Mouse (Mus musculus): Measurements from ENCODE around the gene Ptpn4. TPM values are rescaled to one million over a fixed set of nuclear protein-coding genes. Genes with fewer than 3 reads are reported as not detected.

Ptpn4 gene
- total and polyA plus RNA-seq, 2 experiments from 2014 or later = 7.6 to 36.4 TPM

DNA sequence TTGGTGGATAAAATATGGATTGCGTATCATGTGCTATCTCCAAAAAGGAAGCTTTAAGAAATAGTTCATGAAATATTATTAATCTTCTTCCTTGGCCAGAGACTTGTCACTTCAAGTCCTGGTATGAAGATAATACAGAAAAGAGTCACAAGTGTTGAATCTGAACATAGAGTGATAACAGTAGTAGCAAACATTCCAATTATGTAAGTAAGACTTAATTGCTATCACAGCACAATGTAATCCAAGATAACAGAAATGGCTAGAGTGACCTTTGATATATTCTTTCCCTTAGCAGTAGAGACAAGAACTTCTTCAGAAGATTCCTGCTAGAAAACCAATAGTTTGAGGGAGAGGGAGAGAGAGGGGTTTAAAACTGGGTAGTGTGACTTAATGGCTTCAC is 140.6 kb downstream of the Ptpn4 start:
- no peak for DNase-seq (ENCODE audit: low spot score)
- no peaks in the 10 kb centered on the region for H3K4me1 ChIP-seq (ENCODE audit: insufficient read depth, low read length)
- H3K27ac ChIP-seq = no peak overlapping the region
- 95% methylated on average over 1 of the region's 1 CpGs for WGBS
- TF ChIP-seq CTCF (IDR thresholded peaks at IDR 0.05; ENCODE audit: low read depth) = no peak
- peaks cover 15% of the 10 kb centered on the region; the same call in 1 of the 2 replicates for H3K36me3 ChIP-seq (ENCODE audit: insufficient read depth, low read length)
- no peak overlapping the region for H3K4me2 ChIP-seq (ENCODE audit: low read depth, low read length)
- no peaks in the 10 kb centered on the region for H3K27me3 ChIP-seq (ENCODE audit: insufficient read depth, low read length)
- no peak overlapping the region for H3K9ac ChIP-seq (replicated peaks; ENCODE audit: low read length)
- ATAC-seq = no peak
- H3K9me3 ChIP-seq (ENCODE audit: low read length) = no peaks in the 10 kb centered on the region
- no peak overlapping the region for H3K4me3 ChIP-seq (ENCODE audit: low read length)

DNA sequence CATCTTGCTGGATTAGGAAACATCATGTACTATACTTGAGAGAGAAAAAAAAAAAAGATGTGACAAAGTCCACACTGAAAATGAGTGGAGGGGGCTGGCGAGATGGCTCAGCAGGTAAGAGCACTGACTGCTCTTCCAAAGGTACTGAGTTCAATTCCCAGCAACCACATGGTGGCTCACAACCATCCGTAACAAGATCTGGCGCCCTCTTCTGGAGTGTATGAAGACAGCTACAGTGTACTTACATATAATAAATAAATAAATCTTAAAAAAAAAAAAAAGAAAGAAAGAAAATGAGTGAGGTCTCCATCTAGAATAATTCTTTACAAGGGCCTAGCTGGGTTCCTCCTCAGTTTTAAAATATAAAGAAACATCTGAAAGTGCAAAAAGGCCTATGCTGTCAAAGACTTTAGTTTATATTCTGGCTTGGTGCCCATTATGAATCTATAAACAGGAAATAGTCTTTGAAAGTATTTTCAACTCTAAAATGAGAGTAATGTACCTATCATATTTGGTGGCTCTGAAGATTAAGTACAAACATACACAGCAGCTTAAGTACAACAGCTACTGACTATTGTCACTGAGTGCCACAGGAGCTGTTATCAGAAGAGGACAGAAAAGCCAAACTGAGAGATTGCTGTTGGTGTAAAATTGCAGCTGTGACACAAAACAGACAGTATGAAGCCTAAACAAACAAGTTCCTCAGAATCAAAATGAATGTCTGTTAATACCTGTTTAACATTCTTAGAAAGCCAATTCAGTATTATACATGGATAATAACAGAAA is 151.4 kb downstream of the Ptpn4 start:
- H3K9ac ChIP-seq (replicated peaks; ENCODE audit: low read length) = no peak overlapping the region
- H3K36me3 ChIP-seq (ENCODE audit: insufficient read depth, low read length) = peaks cover 3% of the 10 kb centered on the region
- ATAC-seq = no peak
- no peaks in the 10 kb centered on the region for H3K27me3 ChIP-seq (ENCODE audit: insufficient read depth, low read length)
- no peaks in the 10 kb centered on the region for H3K4me1 ChIP-seq (ENCODE audit: insufficient read depth, low read length)
- WGBS = 98% methylated on average over 3 of the region's 3 CpGs
- no peak overlapping the region for H3K4me3 ChIP-seq (ENCODE audit: low read length)
- DNase-seq (ENCODE audit: low spot score) = no peak
- no peak overlapping the region for H3K27ac ChIP-seq
- H3K9me3 ChIP-seq (ENCODE audit: low read length) = no peaks in the 10 kb centered on the region
- H3K4me2 ChIP-seq (ENCODE audit: low read depth, low read length) = no peak overlapping the region
- TF ChIP-seq CTCF (IDR thresholded peaks at IDR 0.05; ENCODE audit: low read depth) = no peak

DNA sequence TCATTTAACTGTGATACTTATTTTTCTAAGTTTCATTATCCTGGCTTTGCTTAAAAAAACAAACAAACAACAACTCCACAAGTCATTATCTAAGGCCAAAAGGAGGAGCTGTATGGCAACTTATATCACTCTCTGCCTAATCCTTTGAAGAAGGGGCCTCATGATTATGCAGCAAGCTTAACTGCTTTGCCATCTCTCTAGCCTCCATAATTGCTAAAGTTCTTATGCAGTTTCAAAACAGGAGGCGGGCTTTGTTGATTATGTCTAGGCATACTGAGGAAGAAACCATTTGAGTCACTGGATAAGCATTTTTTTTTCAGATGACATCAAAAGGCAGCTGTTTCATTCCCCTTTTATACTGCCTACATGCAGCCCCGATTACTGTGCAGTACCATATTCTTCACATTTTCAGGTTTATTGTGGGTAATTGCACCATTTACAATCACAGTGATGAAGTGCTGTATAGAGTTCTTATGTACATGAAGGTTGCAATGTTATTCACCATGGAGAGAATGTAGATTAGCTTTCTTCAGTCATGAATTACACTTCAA is 155.7 kb downstream of the Ptpn4 start:
- H3K4me1 ChIP-seq (ENCODE audit: insufficient read depth, low read length) = no peaks in the 10 kb centered on the region
- 80% methylated on average over 2 of the region's 2 CpGs for WGBS
- no peak overlapping the region for H3K4me3 ChIP-seq (ENCODE audit: low read length)
- no peak overlapping the region for H3K9ac ChIP-seq (replicated peaks; ENCODE audit: low read length)
- no peaks in the 10 kb centered on the region for H3K9me3 ChIP-seq (ENCODE audit: low read length)
- DNase-seq (ENCODE audit: low spot score) = no peak
- H3K36me3 ChIP-seq (ENCODE audit: insufficient read depth, low read length) = no peaks in the 10 kb centered on the region
- H3K27ac ChIP-seq = no peak overlapping the region
- no peaks in the 10 kb centered on the region for H3K27me3 ChIP-seq (ENCODE audit: insufficient read depth, low read length)
- ATAC-seq = no peak
- no peak overlapping the region for H3K4me2 ChIP-seq (ENCODE audit: low read depth, low read length)
- no peak for TF ChIP-seq CTCF (IDR thresholded peaks at IDR 0.05; ENCODE audit: low read depth)

DNA sequence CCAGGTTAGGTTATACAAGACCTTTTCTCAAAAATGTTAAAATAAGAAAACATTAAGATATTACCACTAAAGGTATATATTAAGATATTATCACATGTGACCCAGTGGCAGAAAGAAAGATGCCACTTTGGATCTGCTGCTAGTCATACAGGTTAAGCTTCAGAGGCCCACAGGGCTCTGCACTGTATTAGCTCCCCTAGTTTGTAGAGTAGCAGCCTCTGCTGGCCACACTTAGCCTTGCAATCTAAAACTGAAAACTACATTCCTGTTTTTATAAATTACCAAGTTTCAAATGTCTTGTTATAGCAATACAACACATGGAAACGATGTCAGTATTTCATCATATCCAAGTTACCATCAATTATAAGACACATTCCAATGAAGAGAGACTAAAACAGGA is 162.4 kb downstream of the Ptpn4 start:
- H3K9ac ChIP-seq (replicated peaks; ENCODE audit: low read length) = no peak overlapping the region
- ATAC-seq (peak; percentile 67; the same call in 1 of the 2 replicates), DNase-seq (ENCODE audit: low spot score) (peak; percentile 63)
- no peaks in the 10 kb centered on the region for H3K4me1 ChIP-seq (ENCODE audit: insufficient read depth, low read length)
- H3K9me3 ChIP-seq (ENCODE audit: low read length) = no peaks in the 10 kb centered on the region
- peak; percentile 82 for TF ChIP-seq CTCF (IDR thresholded peaks at IDR 0.05; ENCODE audit: low read depth)
- 0 out of 2 replicates have a peak, but pooled peaks cover 3% of the 10 kb centered on the region for H3K36me3 ChIP-seq (ENCODE audit: insufficient read depth, low read length)
- H3K4me3 ChIP-seq (ENCODE audit: low read length) = no peak overlapping the region
- H3K4me2 ChIP-seq (ENCODE audit: low read depth, low read length) = no peak overlapping the region
- H3K27ac ChIP-seq = no peak overlapping the region
- WGBS = 69% methylated on average over 1 of the region's 1 CpGs
- H3K27me3 ChIP-seq (ENCODE audit: insufficient read depth, low read length) = no peaks in the 10 kb centered on the region

DNA sequence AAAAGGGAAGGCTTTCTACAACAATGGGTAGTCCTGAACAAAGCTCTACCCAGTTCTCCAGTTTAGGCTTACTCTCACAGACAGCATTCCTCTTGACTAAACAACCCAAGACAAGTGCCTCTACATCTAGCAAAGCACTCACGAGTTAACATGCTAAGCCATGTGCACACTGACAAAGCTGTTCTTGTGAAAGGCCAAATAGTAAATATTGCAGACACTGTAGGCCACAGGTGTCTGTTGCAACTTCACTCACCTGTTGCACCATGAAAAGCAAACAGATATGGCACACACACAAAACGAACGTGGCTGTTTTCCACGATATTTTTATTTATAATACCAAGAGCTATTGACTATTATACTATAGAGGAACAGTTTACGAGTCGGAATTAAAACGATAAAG is 170.5 kb downstream of the Ptpn4 start:
- peaks cover 3% of the 10 kb centered on the region; the same call in 1 of the 2 replicates for H3K36me3 ChIP-seq (ENCODE audit: insufficient read depth, low read length)
- H3K4me2 ChIP-seq (ENCODE audit: low read depth, low read length) = no peak overlapping the region
- WGBS = 93% methylated on average over 7 of the region's 7 CpGs
- no peaks in the 10 kb centered on the region for H3K27me3 ChIP-seq (ENCODE audit: insufficient read depth, low read length)
- H3K27ac ChIP-seq = no peak overlapping the region
- H3K9ac ChIP-seq (replicated peaks; ENCODE audit: low read length) = no peak overlapping the region
- no peak for TF ChIP-seq CTCF (IDR thresholded peaks at IDR 0.05; ENCODE audit: low read depth)
- H3K4me1 ChIP-seq (ENCODE audit: insufficient read depth, low read length) = no peaks in the 10 kb centered on the region
- no peak for DNase-seq (ENCODE audit: low spot score)
- H3K4me3 ChIP-seq (ENCODE audit: low read length) = no peak overlapping the region
- no peaks in the 10 kb centered on the region for H3K9me3 ChIP-seq (ENCODE audit: low read length)
- ATAC-seq = no peak

DNA sequence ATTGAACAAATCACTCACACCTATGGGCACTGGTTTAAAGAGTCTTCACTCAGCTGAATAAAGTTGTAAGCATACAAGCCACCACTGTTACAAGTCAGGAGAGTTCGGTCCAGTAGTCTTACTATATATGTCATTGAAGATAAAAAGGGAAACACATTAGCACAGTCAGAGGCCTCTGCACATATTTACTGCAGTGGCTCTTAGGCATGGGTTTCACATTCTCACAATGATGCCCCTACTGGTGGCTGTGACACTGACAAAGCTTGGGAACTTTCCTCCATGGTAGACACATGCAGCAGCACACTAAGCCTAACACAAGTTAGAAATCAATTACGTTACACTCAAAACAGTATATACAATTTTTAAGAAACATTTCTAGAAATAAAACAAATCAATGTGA is 183.1 kb downstream of the Ptpn4 start:
- Histone ChIP-seq H3K36me3 (ENCODE audit: insufficient read depth, low read length) (0 out of 2 replicates have a peak, but pooled peaks cover 2% of the 10 kb centered on the region), H3K4me3 (ENCODE audit: low read length) (no peak overlapping the region), H3K4me2 (ENCODE audit: low read depth, low read length) (no peak overlapping the region), H3K27me3 (ENCODE audit: insufficient read depth, low read length) (no peaks in the 10 kb centered on the region), H3K27ac (no peak overlapping the region), H3K4me1 (ENCODE audit: insufficient read depth, low read length) (no peaks in the 10 kb centered on the region), H3K9ac (replicated peaks; ENCODE audit: low read length) (no peak overlapping the region), H3K9me3 (ENCODE audit: low read length) (no peaks in the 10 kb centered on the region)
- peak; percentile 57 for TF ChIP-seq CTCF (IDR thresholded peaks at IDR 0.05; ENCODE audit: low read depth)
- 90% methylated on average over 2 of the region's 2 CpGs for WGBS
- DNase-seq (ENCODE audit: low spot score) = no peak
- no peak for ATAC-seq

DNA sequence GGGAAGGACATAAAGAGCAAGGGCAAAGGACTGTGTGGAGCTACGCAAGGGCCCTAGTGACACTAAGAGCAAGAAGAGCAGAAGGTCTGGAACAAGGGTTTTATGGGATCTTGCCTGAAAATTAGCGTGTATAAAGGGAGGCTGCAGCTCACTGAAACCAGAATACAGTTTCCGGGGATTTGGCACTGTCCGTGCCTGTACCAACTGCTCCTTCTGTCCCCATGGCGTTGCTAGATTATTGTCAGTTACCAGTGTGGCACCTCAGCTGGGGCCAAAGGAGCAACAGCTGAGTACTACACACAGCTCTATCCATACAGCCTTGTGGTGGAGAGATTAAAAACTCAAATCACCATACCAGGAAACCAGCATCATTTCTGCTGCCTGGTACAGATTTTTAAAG is 187.0 kb downstream of the Ptpn4 start:
- Histone ChIP-seq H3K36me3 (ENCODE audit: insufficient read depth, low read length) (no peaks in the 10 kb centered on the region), H3K27ac (no peak overlapping the region), H3K27me3 (ENCODE audit: insufficient read depth, low read length) (no peaks in the 10 kb centered on the region), H3K9me3 (ENCODE audit: low read length) (no peaks in the 10 kb centered on the region), H3K4me1 (ENCODE audit: insufficient read depth, low read length) (peaks cover 5% of the 10 kb centered on the region; the same call in 1 of the 2 replicates), H3K4me3 (ENCODE audit: low read length) (no peak overlapping the region), H3K4me2 (ENCODE audit: low read depth, low read length) (no peak overlapping the region), H3K9ac (replicated peaks; ENCODE audit: low read length) (no peak overlapping the region)
- 68% methylated on average over 5 of the region's 5 CpGs for WGBS
- TF ChIP-seq CTCF (IDR thresholded peaks at IDR 0.05; ENCODE audit: low read depth) = no peak
- ATAC-seq (no peak), DNase-seq (ENCODE audit: low spot score) (no peak)
